Mouse (Mus musculus) embryonic stem cell, embryonic (primary cell): Measurements from ENCODE around the gene Fyttd1.

Experiments
- CTCF ChIA-PET, 4 experiments: fragments of 300-600 bp in 2 of 4; fragments of 350-600 bp in 2 of 4; sonication (Branson Sonifier 250); formaldehyde crosslinking; loops; one replicate each; lab custom pipeline; 2022; ENCODE audit warnings: inconsistent platforms in 2 of 4; lab: Charles Lee
- POLR2A ChIA-PET, 4 experiments: fragments of 300-600 bp in 2 of 4; fragments of 350-600 bp in 2 of 4; sonication (Branson Sonifier 250); formaldehyde crosslinking; loops; one replicate each; lab custom pipeline; 2022; ENCODE audit warnings: antibody characterized with exemption in 4 of 4, inconsistent platforms in 1 of 4; lab: Charles Lee

Fyttd1 gene

GRCm38 (mm10) chr16:32870231-32870630 lies 7.1 kb upstream of the Fyttd1 start:
- CTCF ChIA-PET, result interaction anchor here in 1 of 4 experiments (3.0 kb wide), 1 partner anchor 56 kb away, joined by 10 read pairs; no protein-coding TSS in a partner anchor
- POLR2A ChIA-PET, result interaction anchor here in 3 of 4 experiments (0.5 to 5.9 kb wide), 9 partner anchors 8 to 455 kb away, joined by 3 to 95 read pairs (median 4); partner anchors contain the start of genes Fyttd1 (in 2 of the 3), Rubcn (in 2 of the 3), Lrch3 (in 1 of the 3) and Rpl35a (in 1 of the 3)

DNA sequence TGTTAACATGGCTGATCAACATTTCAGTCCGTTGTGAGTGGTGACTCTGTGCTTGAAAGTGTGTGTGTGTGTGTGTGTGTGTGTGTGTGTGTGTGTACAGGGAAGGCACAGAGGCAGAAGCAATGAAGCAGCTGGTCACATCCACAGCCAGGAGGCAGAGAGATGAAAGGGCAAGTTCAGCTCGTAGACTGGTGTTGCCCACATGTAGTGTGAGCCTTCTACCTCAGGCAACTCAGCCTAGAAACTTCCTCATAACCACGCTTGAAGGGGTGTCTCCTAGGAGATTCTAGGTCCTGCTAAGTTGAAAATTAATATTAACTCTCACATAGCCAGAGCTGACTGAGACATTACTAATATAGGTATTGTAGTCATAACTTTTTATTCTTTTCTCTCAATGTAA lies 3.9 kb upstream of the Fyttd1 start:
- ChIA-PET POLR2A (interaction anchor here in 1 of 4 experiments (0.6 kb wide), 1 partner anchor 203 kb away, joined by 4 read pairs; no protein-coding TSS in a partner anchor), CTCF (no interaction called here)

DNA sequence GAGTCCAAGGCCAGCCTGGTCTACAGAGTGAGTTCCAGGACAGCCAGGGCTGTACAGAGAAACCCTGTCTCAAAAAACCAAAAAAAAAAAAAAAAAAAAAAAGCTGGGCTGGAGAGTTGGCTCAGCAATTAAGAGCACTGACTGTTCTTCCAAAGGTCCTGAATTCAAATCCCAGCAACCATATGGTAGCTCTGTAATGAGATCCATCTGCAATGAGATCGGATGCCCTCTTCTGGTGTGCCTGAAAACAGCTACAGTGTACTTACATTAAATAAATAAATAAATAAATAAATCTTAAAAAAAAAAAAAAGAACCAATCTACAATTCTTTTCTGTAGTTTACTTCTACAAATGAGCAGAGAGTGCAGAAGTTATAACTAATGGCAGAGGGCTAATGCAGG lies 2.0 kb upstream of the Fyttd1 start:
- POLR2A ChIA-PET, result interaction anchor here in 2 of 4 experiments (0.5 to 0.7 kb wide), 2 partner anchors 61 to 267 kb away, joined by 3 to 7 read pairs; partner anchors contain the start of gene Tfrc (in 1 of the 2)
- CTCF ChIA-PET, result interaction anchor here in 3 of 4 experiments (0.6 to 0.7 kb wide), 6 partner anchors 14 to 644 kb away, joined by 3 to 9 read pairs (median 4); no protein-coding TSS in a partner anchor

DNA sequence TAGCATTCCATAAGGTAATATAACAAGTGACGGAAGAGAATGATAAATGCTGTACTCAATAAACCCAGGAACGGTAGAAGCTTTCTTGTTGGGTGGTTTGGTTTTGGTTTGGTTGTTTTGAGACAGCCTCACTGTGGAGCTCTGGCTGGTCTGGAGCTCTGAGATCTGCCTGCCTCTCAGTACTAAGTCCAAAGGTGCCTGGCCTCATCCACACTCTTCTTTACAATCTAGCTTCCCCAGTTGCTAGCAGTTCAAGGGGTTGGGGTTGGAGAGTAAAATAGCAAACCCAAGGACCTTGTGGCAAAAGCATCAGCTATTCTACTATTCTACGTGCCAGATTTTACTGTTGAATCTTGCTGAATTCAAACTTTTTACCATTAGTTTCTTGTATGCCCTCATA lies 1.5 kb upstream of the Fyttd1 start:
- POLR2A ChIA-PET, result interaction anchor here in 3 of 4 experiments (0.5 to 4.3 kb wide), 6 partner anchors 7 to 268 kb away, joined by 3 to 95 read pairs (median 6); partner anchors contain the start of gene Tfrc (in 1 of the 3)

DNA sequence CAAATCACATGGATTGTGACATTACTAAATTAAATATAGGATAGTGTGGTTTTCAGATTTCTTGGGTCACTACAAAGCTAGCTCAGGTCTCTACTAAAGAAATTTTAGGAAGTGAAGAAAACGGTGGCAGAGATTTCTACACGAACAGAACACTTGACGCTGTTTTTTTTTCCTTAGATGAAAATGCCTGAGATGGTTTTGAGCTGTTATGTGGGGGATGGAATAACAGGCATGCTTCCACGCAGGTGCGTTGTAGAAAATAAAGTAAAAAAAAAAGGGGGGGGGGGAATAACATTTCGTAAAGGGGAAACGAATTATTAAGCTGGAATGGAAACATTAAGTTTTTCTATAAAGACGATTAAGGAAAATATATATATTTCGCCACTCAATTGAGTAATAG lies 469 bp upstream of the Fyttd1 start:
- ChIA-PET CTCF (interaction anchor here (0.6 to 3.3 kb wide), 12 partner anchors 8 to 858 kb away, joined by 3 to 27 read pairs (median 3); no protein-coding TSS in a partner anchor), POLR2A (interaction anchor here (0.6 to 4.3 kb wide), 34 partner anchors 8 to 549 kb away, joined by 3 to 95 read pairs (median 4); partner anchors contain the start of genes Lrch3 (in 2 of the 4), Iqcg (in 1 of the 4) and Rpl35a (in 1 of the 4))

More for the DNA sequence above, 1.5 kb upstream of the Fyttd1 start:
- CTCF ChIA-PET, result interaction anchor here in 3 of 4 experiments (0.6 to 0.7 kb wide), 4 partner anchors 14 to 644 kb away, joined by 3 to 9 read pairs (median 7); no protein-coding TSS in a partner anchor

DNA sequence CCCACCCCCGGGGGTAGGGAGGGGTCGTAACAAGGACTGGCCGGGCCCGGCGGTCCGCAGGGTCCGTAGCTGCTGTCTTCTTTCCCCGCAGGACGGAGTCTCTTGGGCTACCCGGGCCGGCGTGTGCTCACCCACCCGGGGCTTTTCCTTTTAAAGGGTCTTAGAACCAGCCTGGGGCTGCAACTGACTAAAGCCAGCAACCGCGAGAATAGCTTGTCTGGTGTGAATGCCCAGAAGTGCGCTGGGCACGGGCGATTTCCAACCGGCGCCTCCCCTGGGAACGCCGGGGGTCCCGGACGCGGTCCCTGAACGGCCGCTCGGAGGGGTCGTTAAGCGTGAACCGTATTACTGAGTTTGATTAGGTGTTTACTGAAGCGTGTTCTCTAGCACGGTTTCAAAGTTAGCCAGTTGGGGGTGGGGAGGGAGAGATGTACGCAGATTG lies 878 bp downstream of the Fyttd1 start:
- CTCF ChIA-PET, result interaction anchor here (0.5 to 3.3 kb wide), 16 partner anchors 9 to 932 kb away, joined by 3 to 27 read pairs (median 4); no protein-coding TSS in a partner anchor
- POLR2A ChIA-PET, result interaction anchor here in 3 of 4 experiments (0.7 to 4.3 kb wide), 32 partner anchors 8 to 929 kb away, joined by 3 to 95 read pairs (median 4); partner anchors contain the start of genes Iqcg (in 2 of the 3), Lrch3 (in 2 of the 3), Rpl35a (in 2 of the 3) and Lmln (in 1 of the 3)

- CTCF ChIA-PET, result interaction anchor here in 2 of 4 experiments (0.5 to 3.3 kb wide), 6 partner anchors 8 to 371 kb away, joined by 3 to 27 read pairs (median 6); no protein-coding TSS in a partner anchor
- POLR2A ChIA-PET, result interaction anchor here in 3 of 4 experiments (0.5 to 4.3 kb wide), 28 partner anchors 10 to 439 kb away, joined by 3 to 95 read pairs (median 3); partner anchors contain the start of genes Iqcg (in 2 of the 3), Lrch3 (in 2 of the 3), Lmln (in 1 of the 3) and Osbpl11 (in 1 of the 3)
Measured at GRCm38 (mm10) chr16:32878972-32879926, 1.9 kb downstream of the Fyttd1 start.

DNA sequence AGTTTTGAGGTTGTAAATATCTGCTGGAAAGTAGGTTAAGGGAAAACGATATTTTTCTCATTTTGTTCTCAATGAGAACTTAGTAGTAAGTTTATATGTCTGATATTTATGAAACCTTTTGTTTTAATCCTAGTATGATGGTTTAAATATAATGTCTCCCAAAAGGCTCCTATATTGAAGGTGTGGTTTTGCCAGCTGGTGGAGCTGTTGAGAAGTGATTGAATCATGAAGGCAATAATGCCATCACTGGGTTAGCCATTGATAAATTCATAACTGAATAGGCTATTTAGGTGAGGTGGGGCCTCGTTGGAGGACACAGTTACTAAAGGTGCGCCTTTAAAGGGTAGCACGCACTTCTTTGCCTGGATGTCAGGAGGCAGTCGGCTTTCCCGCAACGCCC lies 4.2 kb downstream of the Fyttd1 start:
- ChIA-PET POLR2A (interaction anchor here in 2 of 4 experiments (0.5 to 1.6 kb wide), 5 partner anchors 8 to 272 kb away, joined by 3 to 4 read pairs (median 3); partner anchors contain the start of gene Tfrc (in 1 of the 2)), CTCF (no interaction called here)

DNA sequence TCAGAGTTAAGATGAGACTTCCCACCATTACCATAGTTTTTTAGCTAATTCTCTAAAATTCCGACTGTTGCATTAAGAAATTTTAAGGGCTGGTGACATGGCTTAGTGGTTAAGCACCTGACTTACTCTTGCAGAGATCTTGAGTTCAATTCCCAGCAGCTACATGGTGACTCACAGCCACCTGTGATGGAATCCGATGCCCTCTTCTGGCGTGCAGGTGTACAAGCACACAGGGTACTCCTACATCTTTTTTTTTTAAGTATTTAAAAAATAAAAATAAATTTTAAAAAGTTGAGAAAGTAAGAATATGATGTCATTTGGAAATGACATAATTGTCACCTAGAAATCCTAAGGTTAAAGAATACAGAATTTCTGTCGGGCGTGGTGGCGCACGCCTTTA lies 10.7 kb downstream of the Fyttd1 start:
- ChIA-PET CTCF (interaction anchor here in 3 of 4 experiments (0.7 to 2.6 kb wide), 10 partner anchors 8 to 279 kb away, joined by 3 to 11 read pairs (median 6); partner anchors contain the start of genes Fyttd1 (in 1 of the 3) and Rubcn (in 1 of the 3)), POLR2A (interaction anchor here in 3 of 4 experiments (0.6 to 2.9 kb wide), 3 partner anchors 10 to 218 kb away, joined by 3 to 11 read pairs (median 7); partner anchors contain the start of genes Fyttd1 (in 2 of the 3) and Rubcn (in 2 of the 3))

- ChIA-PET CTCF (interaction anchor here (0.6 to 2.6 kb wide), 7 partner anchors 10 to 193 kb away, joined by 3 to 9 read pairs (median 6); no protein-coding TSS in a partner anchor), POLR2A (interaction anchor here in 2 of 4 experiments (0.6 to 2.9 kb wide), 5 partner anchors 8 to 338 kb away, joined by 3 to 11 read pairs (median 4); partner anchors contain the start of genes Fyttd1 (in 2 of the 2) and Rubcn (in 2 of the 2))
Measured at GRCm38 (mm10) chr16:32889881-32890280, 12.6 kb downstream of the Fyttd1 start.

- POLR2A ChIA-PET, result no interaction called here
- CTCF ChIA-PET, result interaction anchor here in 1 of 4 experiments (0.5 kb wide), 1 partner anchor 124 kb away, joined by 6 read pairs; no protein-coding TSS in a partner anchor
Measured at GRCm38 (mm10) chr16:32896126-32896525, 18.8 kb downstream of the Fyttd1 start.

- ChIA-PET CTCF (interaction anchor here in 2 of 4 experiments (0.6 to 2.0 kb wide), 5 partner anchors 44 to 908 kb away, joined by 3 to 4 read pairs (median 3); no protein-coding TSS in a partner anchor), POLR2A (interaction anchor here in 3 of 4 experiments (0.7 to 1.9 kb wide), 7 partner anchors 12 to 225 kb away, joined by 3 to 9 read pairs (median 4); partner anchors contain the start of genes Iqcg (in 1 of the 3), Lrch3 (in 1 of the 3) and Rubcn (in 1 of the 3))
Measured at GRCm38 (mm10) chr16:32901360-32902050, 24.2 kb downstream of the Fyttd1 start.

- ChIA-PET CTCF (interaction anchor here in 2 of 4 experiments (0.6 to 2.0 kb wide), 4 partner anchors 12 to 367 kb away, joined by 3 to 4 read pairs (median 4); no protein-coding TSS in a partner anchor), POLR2A (interaction anchor here in 3 of 4 experiments (0.7 to 1.9 kb wide), 6 partner anchors 11 to 225 kb away, joined by 3 to 9 read pairs (median 4); partner anchors contain the start of genes Iqcg (in 1 of the 3), Lrch3 (in 1 of the 3) and Rubcn (in 1 of the 3))
Measured at GRCm38 (mm10) chr16:32902051-32902428, 24.7 kb downstream of the Fyttd1 start.

DNA sequence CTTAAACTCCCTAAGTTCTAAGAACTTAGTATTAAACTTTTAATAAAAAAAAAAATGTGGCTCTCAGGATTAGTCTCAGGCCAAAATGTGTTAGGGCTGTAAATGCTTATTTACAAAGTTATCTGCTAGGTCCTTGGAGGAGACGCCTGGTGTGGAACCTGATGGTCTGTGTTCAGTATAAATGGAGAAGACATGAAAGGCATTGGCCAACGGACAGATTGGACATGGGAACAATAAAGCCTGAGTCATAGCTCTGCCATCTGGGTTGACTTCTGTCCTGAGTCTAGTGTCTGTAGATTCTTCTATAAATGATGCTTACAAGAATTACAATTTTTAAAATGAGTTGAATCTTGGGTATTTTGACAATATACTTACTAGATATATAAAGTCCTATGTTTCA lies 28.9 kb downstream of the Fyttd1 start:
- CTCF ChIA-PET, result interaction anchor here in 1 of 4 experiments (0.6 kb wide), 1 partner anchor 238 kb away, joined by 4 read pairs; no protein-coding TSS in a partner anchor
- POLR2A ChIA-PET, result interaction anchor here in 1 of 4 experiments (0.5 to 1.1 kb wide), 3 partner anchors 29 to 969 kb away, joined by 3 to 4 read pairs (median 3); partner anchors contain the start of genes Fyttd1, Iqcg and Rpl35a

GRCm38 (mm10) chr16:32906727-32907126 lies 29.4 kb downstream of the Fyttd1 start:
- ChIA-PET POLR2A (interaction anchor here in 1 of 4 experiments (0.5 to 1.1 kb wide), 3 partner anchors 30 to 968 kb away, joined by 3 to 4 read pairs (median 3); partner anchors contain the start of genes Fyttd1, Iqcg and Rpl35a), CTCF (interaction anchor here in 1 of 4 experiments (0.6 kb wide), 1 partner anchor 237 kb away, joined by 4 read pairs; no protein-coding TSS in a partner anchor)

DNA sequence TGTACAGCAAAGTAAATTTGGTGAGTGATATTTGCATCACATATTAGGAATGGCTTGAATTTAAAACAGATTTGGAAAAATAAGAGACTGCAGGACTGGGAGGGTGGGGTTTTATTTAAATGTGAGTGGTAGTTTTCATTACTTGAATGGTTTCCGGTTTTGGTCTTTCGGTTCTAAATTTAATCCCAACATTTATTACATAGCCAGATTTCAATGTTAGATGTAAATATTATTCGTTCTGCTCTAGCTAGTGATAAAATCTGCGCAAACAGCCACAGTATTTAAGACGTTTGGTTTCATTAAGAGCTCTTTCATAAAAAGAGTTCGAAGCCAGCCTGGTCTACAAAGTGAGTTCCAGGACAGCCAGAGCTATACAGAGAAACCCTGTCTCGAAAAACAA lies 35.9 kb downstream of the Fyttd1 start:
- CTCF ChIA-PET, result no interaction called here
- POLR2A ChIA-PET, result interaction anchor here in 3 of 4 experiments (0.5 to 2.2 kb wide), 18 partner anchors 9 to 485 kb away, joined by 3 to 9 read pairs (median 4); partner anchors contain the start of genes Iqcg (in 3 of the 3), Fyttd1 (in 2 of the 3), Rpl35a (in 2 of the 3) and Rubcn (in 2 of the 3)
